Mouse (Mus musculus): ENCODE results near the gene Prss57.

Prss57 gene

GRCm38 (mm10) chr10:79790861-79791260 lies at the start of gene Prss57:
Gene Prss57 (minus strand): TSS chr10:79790961.
- DNase-seq (ENCODE audit: extremely low spot score, low spot score) = no peak

GRCm38 (mm10) chr10:79840091-79840490 lies 49.3 kb upstream of the Prss57 start:
- no peak for DNase-seq (ENCODE audit: extremely low spot score, low spot score)

GRCm38 (mm10) chr10:79838151-79838550 lies 47.4 kb upstream of the Prss57 start:
- no peak for DNase-seq (ENCODE audit: extremely low spot score, low spot score)

GRCm38 (mm10) chr10:79836918-79837317 lies 46.2 kb upstream of the Prss57 start:
- no peak for DNase-seq (ENCODE audit: extremely low spot score, low spot score)

GRCm38 (mm10) chr10:79834769-79835398 lies 44.1 kb upstream of the Prss57 start:
- DNase-seq (ENCODE audit: extremely low spot score, low spot score) = peak; percentile 77

GRCm38 (mm10) chr10:79832786-79833181 lies 42.0 kb upstream of the Prss57 start:
- no peak for DNase-seq (ENCODE audit: extremely low spot score, low spot score)

- no peak for DNase-seq (ENCODE audit: extremely low spot score, low spot score)
These were observed 41.4 kb upstream of the Prss57 start for GRCm38 (mm10) chr10:79832026-79832785.

- no peak for DNase-seq (ENCODE audit: extremely low spot score, low spot score)
These were observed 40.8 kb upstream of the Prss57 start for GRCm38 (mm10) chr10:79831583-79831982.

GRCm38 (mm10) chr10:79824413-79824812 lies 33.7 kb upstream of the Prss57 start:
- no peak for DNase-seq (ENCODE audit: extremely low spot score, low spot score)

GRCm38 (mm10) chr10:79823011-79823410 lies 32.2 kb upstream of the Prss57 start:
- no peak for DNase-seq (ENCODE audit: extremely low spot score, low spot score)

GRCm38 (mm10) chr10:79822372-79822771 lies 31.6 kb upstream of the Prss57 start:
- no peak for DNase-seq (ENCODE audit: extremely low spot score, low spot score)

- DNase-seq (ENCODE audit: extremely low spot score, low spot score) = no peak
These were observed 31.0 kb upstream of the Prss57 start for GRCm38 (mm10) chr10:79821731-79822130.

- no peak for DNase-seq (ENCODE audit: extremely low spot score, low spot score)
These were observed 30.0 kb upstream of the Prss57 start, which contains the start of gene Misp for GRCm38 (mm10) chr10:79820782-79821181. Gene Misp (plus strand): TSS chr10:79820989.

- DNase-seq (ENCODE audit: extremely low spot score, low spot score) = no peak
These were observed 29.5 kb upstream of the Prss57 start for GRCm38 (mm10) chr10:79820277-79820676.

- no peak for DNase-seq (ENCODE audit: extremely low spot score, low spot score)
These were observed 28.8 kb upstream of the Prss57 start for GRCm38 (mm10) chr10:79819606-79820005.

GRCm38 (mm10) chr10:79818225-79818624 lies 27.5 kb upstream of the Prss57 start:
- DNase-seq (ENCODE audit: extremely low spot score, low spot score) = no peak

- DNase-seq (ENCODE audit: extremely low spot score, low spot score) = no peak
These were observed 26.4 kb upstream of the Prss57 start for GRCm38 (mm10) chr10:79817111-79817510.

- no peak for DNase-seq (ENCODE audit: extremely low spot score, low spot score)
These were observed 25.1 kb upstream of the Prss57 start for GRCm38 (mm10) chr10:79815671-79816494.

- no peak for DNase-seq (ENCODE audit: extremely low spot score, low spot score)
These were observed 23.6 kb upstream of the Prss57 start for GRCm38 (mm10) chr10:79814271-79814842.

GRCm38 (mm10) chr10:79811736-79812637 lies 21.2 kb upstream of the Prss57 start:
- peak; percentile 92 for DNase-seq (ENCODE audit: extremely low spot score, low spot score)

GRCm38 (mm10) chr10:79808728-79809127 lies 18.0 kb upstream of the Prss57 start:
- DNase-seq (ENCODE audit: extremely low spot score, low spot score) = no peak
